Mouse (Mus musculus) liver, embryonic 14.5 days (tissue): ENCODE measurements around the gene Med1.
"Not testable (repeated sequence)": the region's sequence is repeated elsewhere in the genome, so short reads cannot be mapped to it uniquely, and the experiment has no call there.

Source experiments
- CTCF ChIP-seq: IDR thresholded peaks from 2 replicates; pipeline ENCODE4 v1.5.1; 2016; ENCODE audit warnings: antibody characterized with exemption, low read depth, control low read depth
- EP300 ChIP-seq: IDR thresholded peaks from 2 replicates; pipeline ENCODE4 v1.6.1; 2016; ENCODE audit warnings: antibody characterized with exemption, low read depth

- not testable (repeated sequence) for TF ChIP-seq CTCF, EP300
Measured at GRCm38 (mm10) chr11:98206281-98206680, 13.2 kb upstream of the Med1 start.
